ENCODE assay signal across 13 mouse cellular contexts in genomic region chr11:62584671-62585206, GRCm38 (mm10).
"Had no signal": no experiment of that assay in that cellular context is flagged by ENCODE, and none has a peak within 500 bp of the region (broad histone marks: within the 10 kb centered on the region; RNA-seq: fewer than 3 reads in every experiment).

No protein-coding gene starts in this region.

- H3K4me1 ChIP-seq: midbrain, embryonic 12.5 days; midbrain, embryonic 15.5 days had no signal

- H3K4me2 ChIP-seq: liver, embryonic 15.5 days; midbrain, embryonic 12.5 days; midbrain, embryonic 15.5 days had no signal

- H3K27ac ChIP-seq: left cerebral cortex, adult 2 months; liver, embryonic 15.5 days; midbrain, embryonic 12.5 days; midbrain, embryonic 15.5 days had no signal

- H3K9ac ChIP-seq: liver, embryonic 15.5 days; midbrain, embryonic 12.5 days; midbrain, embryonic 15.5 days had no signal

- H3K36me3 ChIP-seq: liver, embryonic 15.5 days had no signal

- DNase-seq: kidney, adult 2 months; kidney, postnatal 25 days; layer of hippocampus, postnatal 36 days; lung, adult 2 months; lung, postnatal 14 days; lung, postnatal 4 days; thymus, adult 18-20 months; thymus, postnatal 36 days had no signal

- H3K27me3 ChIP-seq: liver, embryonic 15.5 days; midbrain, embryonic 12.5 days; midbrain, embryonic 15.5 days had no signal

- ATAC-seq: intestine, postnatal 0 days; midbrain, embryonic 15.5 days had no signal

- H3K9me3 ChIP-seq: liver, embryonic 15.5 days; midbrain, embryonic 12.5 days; midbrain, embryonic 15.5 days had no signal

- H3K4me3 ChIP-seq: left cerebral cortex, adult 2 months; liver, embryonic 15.5 days; midbrain, embryonic 12.5 days; midbrain, embryonic 15.5 days had no signal
